Mouse (Mus musculus) hindlimb bud, embryonic 11.5 days (tissue): ENCODE results near the gene 4930415O20Rik.
A peak's percentile ranks its signal among the peaks of the same experiment; 100 is the strongest.
"Not testable (repeated sequence)": the region's sequence is repeated elsewhere in the genome, so short reads cannot be mapped to it uniquely, and the experiment has no call there.

ENCODE experiments used
- DNase-seq: peaks from one replicate; pipeline ENCODE4 v3.0.0-alpha.2; 2012; ENCODE audit warnings: low read depth, low spot score; ENCODE audit errors: extremely low spot score

Gene 4930415O20Rik

GRCm38 (mm10) chr15:98568256-98569033 lies 2.4 kb upstream of the 4930415O20Rik start:
- no peak for DNase-seq

GRCm38 (mm10) chr15:98569216-98569615 lies 1.6 kb upstream of the 4930415O20Rik start:
- no peak for DNase-seq

- no peak for DNase-seq
Observed at GRCm38 (mm10) chr15:98569795-98570365, 924 bp upstream of the 4930415O20Rik start.

- DNase-seq: no peak
Observed at GRCm38 (mm10) chr15:98573293-98573692, 2.5 kb downstream of the 4930415O20Rik start.

DNA sequence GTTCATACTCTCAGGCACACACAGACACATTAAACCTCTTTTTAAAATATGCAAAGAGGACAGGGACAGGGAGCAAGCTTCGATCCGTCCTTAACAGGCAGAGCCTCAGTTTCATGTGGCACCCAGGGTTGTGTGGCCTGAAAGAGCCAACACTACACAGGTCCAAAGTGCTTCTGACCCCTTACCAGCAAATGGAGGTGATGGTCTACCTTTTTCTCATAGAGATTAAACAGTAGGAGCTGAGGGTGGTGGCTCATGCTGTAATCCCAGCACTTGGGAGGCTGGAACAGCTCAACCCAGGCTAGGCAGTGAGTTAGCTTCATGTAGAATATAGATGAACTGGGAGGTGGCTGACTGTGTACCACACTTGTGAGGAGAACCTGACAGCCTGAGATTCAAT lies 8.5 kb downstream of the 4930415O20Rik start:
- DNase-seq: no peak

GRCm38 (mm10) chr15:98579795-98580464 lies 9.1 kb downstream of the 4930415O20Rik start:
- peak; percentile 85 for DNase-seq

GRCm38 (mm10) chr15:98582410-98582809 lies 11.6 kb downstream of the 4930415O20Rik start:
- no peak for DNase-seq

DNA sequence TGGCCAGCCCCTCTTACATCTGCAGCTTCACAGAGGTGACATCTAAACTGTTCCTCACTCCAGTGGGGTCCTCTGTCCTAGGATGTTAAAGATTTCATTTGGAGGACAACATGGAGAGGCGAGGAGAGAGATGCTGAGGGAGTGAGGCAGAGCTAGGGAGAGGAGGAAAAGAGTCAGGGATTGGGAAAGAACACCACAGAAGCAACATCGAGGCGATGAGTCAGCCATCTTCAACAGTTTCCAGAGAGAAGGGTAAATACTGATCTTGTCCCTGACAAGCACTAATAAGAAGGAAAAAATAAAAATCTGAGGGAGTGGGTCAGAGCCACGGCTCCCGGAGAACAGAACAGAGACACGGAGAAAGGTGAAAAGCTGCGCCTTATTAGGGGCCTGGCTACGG lies 12.2 kb downstream of the 4930415O20Rik start:
- no peak for DNase-seq

DNA sequence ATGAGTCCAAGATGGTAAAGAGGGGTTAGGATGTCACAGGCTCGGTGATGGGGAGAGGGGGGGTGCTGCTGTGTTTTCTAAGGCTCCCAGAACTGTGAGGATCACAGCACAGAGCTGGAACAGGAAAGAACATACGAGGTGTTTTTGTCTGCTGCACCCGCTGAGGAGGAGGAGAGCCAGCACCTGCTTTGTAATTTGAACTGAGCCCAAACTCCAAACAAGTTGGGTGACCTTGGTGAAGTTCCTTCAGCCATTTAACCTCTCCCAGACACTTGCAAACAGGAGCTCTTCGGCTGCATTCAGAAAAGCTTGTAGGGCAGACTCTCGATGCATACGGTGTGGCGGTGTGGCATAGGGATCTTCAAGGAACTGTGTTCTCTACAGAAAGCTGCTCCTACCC lies 14.6 kb downstream of the 4930415O20Rik start:
- DNase-seq: no peak

GRCm38 (mm10) chr15:98586141-98586540 lies 15.3 kb downstream of the 4930415O20Rik start:
- DNase-seq: not testable (repeated sequence)

DNA sequence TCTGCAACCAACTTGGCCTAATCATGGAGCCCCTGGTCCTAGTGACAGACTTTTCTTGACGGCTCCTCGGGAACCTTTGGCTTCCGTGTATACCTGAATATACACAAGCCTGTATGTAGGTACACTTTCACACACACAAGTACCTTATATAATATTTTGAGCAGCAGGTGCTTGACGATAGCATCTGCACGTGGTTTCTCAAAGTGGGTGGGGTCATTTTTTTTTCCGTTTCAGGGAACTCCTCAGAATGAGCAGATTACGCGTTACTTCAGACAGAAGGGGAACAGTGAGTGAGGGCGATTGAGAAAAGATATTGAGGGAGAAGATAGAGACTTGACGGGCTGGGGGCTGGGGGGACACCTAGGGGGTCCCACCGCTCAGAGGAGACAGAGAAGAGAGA lies 16.9 kb downstream of the 4930415O20Rik start:
- DNase-seq: no peak

DNA sequence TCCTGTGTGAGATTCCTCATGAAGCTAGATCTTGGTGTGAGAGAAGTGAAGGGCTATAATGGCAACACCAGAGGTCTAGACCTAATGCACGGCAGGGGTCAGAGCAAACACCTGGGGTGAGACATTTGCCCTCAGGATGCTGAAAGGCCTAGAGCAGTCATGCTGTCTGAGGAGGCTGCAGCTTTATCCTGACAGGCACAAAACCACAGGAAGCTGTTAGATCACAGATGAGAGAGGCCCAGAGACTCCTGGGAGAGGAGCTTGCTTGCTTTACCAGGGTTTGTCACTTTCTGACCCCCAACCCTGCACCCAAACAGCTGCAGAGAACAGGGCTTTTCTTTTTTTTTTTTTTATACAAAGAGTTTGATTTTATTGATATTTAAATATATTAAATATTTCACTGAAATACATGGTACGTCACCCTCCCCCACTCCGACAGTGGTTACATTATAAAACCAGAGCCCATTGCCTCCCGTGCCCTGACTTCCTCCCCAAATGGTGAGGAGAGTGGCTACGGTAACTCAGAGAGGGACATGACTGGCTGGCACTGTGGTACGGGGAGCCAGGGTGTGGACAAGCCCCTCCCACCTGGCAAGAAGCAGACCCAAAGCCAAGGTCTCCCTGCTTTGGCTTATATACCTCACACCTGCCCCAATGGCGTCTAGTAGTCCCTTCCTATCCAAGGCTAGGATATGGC lies 19.0 kb downstream of the 4930415O20Rik start:
- DNase-seq: no peak

- DNase-seq: no peak
Observed at GRCm38 (mm10) chr15:98591396-98591795, 20.6 kb downstream of the 4930415O20Rik start.

GRCm38 (mm10) chr15:98594193-98594592 lies 23.4 kb downstream of the 4930415O20Rik start:
- DNase-seq: no peak

DNA sequence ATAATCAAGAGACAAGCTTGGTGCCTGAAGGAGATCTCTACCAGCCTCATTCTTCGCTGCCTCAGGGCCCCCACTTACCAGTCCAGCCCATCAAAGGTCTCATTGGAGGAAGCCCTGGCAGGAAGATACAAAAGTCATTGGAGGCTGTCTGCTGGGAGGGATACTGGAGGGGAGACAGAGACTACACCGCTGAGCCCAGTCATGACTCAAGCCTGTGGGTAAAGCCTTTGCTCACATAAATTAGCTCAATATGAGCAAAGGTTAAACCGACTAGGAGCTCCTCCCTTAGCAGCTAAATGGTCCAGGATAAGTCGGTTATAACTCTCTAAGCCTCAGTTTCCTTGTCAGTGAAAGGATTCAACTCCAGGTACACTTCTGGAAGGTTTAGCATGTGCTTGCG lies 24.2 kb downstream of the 4930415O20Rik start:
- DNase-seq: no peak

GRCm38 (mm10) chr15:98596609-98597008 lies 25.8 kb downstream of the 4930415O20Rik start:
- DNase-seq: no peak

DNA sequence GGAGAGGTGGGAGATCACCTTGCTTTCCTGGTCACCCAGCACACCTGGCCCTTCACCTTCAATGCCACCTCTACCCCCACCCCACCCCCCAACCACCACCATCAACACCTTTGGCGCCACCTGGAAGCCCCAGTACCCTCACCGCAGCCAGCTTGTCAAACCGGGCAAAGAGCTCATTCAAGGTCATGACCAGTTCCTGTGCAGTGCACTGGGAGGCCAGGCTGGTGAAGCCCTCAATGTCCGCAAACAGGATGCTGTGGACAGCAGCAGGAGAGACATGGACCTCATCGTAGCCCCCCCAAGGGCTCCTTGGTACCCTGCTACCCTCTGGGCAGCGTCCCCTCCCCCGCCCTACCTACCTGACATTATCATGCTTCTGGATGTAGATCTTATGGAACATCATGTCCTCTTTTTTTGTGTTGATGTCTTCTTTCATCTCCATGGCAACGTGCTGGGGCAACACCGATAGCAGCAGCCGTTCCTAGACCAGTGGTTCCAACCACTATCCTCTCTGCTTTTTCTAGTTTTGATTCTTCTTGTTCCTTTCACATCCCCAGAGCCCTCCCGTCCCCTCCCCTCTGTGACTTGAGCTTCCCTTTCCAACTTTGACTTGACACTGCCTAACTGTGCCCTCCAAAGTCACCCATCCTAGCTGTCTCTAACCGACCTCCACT lies 29.4 kb downstream of the 4930415O20Rik start:
- no peak for DNase-seq

- DNase-seq: no peak
Observed at GRCm38 (mm10) chr15:98601832-98602190, 31.0 kb downstream of the 4930415O20Rik start.

- no peak for DNase-seq
Observed at GRCm38 (mm10) chr15:98602191-98602881, 31.5 kb downstream of the 4930415O20Rik start.

DNA sequence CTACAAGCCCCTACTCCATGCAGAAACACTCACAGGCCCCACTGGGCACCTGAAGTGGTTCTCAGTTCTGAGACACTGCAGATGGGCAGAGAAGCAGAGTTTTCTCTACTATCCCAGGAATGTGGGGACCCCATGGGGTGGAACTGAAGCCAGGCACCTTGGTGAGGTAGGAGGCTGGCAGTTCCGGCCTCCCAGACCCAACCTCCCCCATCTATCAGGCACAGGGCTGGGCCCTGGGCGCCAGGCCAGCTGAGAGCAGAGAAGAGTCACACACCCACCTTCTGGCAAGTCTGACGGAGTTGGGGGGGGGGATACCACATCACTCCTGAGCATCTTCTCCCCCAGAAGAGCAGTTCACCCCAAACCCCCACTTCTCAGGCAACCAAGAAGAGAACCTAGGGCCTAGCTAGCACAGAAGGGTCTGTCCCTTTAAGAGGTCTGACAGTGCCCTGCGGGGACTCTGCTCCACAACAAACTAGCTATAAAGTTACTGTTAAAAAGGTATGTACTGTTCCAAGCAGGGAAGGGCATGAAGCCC lies 32.2 kb downstream of the 4930415O20Rik start:
- no peak for DNase-seq
